Mouse (Mus musculus): Measurements from ENCODE around the gene Ccdc188.

GRCm38 (mm10) chr16:18221543-18221898, 3.8 kb downstream of the Ccdc188 start:
- TF ChIP-seq CTCF (IDR thresholded peaks at IDR 0.05; ENCODE audit: low read depth, low read length): 0 out of 2 replicates have a peak, but pooled peaks have one; percentile 9
- TF ChIP-seq POLR2A (IDR thresholded peaks at IDR 0.05; ENCODE audit: extremely low read depth, insufficient read depth, low read length): no peak
